In the genomic region with DNA sequence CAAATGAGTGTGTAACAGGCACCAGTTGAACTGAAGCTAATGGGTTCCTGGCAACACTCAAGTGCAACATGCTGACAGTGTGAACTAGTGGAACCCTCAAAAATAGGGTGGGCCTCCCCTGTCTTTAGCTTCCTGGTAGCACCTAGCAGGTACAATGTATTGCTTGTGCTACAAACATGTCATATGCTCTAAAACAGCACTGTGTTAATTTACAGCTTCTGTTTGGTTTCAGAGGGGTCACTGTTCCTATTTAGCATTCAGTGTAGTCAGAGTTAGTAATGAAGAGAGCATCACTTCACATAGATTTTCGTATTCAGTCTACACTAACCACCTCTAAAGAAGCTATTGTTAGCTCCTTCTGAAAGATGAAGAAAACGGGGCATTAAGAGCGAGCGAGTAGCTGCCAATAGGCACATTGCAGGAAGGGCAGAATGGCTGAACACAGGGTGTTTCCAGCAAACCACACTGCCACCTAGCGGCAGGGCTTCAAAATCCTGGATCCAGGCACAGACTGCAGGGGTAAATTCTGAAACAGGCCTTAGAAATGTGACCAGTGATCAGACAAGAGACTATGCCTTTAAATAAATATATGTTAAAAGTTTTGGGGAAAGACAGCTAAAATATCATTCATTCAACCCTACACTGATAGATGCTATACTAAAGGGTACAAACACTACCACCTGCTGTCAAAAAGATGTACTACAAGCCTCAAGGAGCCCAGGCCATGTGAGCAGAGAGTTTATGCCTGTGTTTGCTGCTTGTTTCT, we compare ENCODE assay signal across 8 mouse cellular contexts. TPM values are rescaled to one million over a fixed set of nuclear protein-coding genes. Genes with fewer than 3 reads are reported as not detected.
A peak's percentile ranks its signal among the peaks of the same experiment; 100 is the strongest.
DNase-seq lines count a peak whose midpoint lies in the region; ATAC-seq and TF ChIP-seq lines count a peak whose summit lies in the region.

No protein-coding gene starts in this region.

- peak; percentile 70 for DNase-seq in R1 (ENCODE audit: low read depth, low spot score)
- DNase-seq in cerebellum, postnatal 25 days = peak; percentile 60 to 77
- peak; percentile 82 to 84 for DNase-seq in frontal cortex, postnatal 36 days (ENCODE audit: low spot score in 2 of 2)
- peak; percentile 86 for DNase-seq in hindbrain, postnatal 0 days (ENCODE audit: low spot score)
- peak; percentile 70 to 85 for DNase-seq in left cerebral cortex, adult 18-20 months (ENCODE audit: low spot score in 2 of 2)
- DNase-seq in right cerebral cortex, adult 18-20 months = peak; percentile 69
- peak; percentile 52 for DNase-seq in urinary bladder, adult 2 months (ENCODE audit: low spot score)

- ATAC-seq in hindbrain, postnatal 0 days = peak; percentile 88
- ATAC-seq in megakaryocyte, adult 5-6 weeks (ENCODE audit: poor library complexity, severe bottlenecking) = peak; percentile 47

- H3K9ac ChIP-seq in hindbrain, postnatal 0 days (replicated peaks; ENCODE audit: low read length) = no peak overlapping the region

- H3K36me3 ChIP-seq in hindbrain, postnatal 0 days (ENCODE audit: insufficient read depth, low read length) = no peaks in the 10 kb centered on the region

- no peak overlapping the region for H3K27ac ChIP-seq in hindbrain, postnatal 0 days

- no peaks in the 10 kb centered on the region for H3K9me3 ChIP-seq in hindbrain, postnatal 0 days (ENCODE audit: low read length)

- peak; percentile 90 for TF ChIP-seq CTCF in hindbrain, postnatal 0 days (IDR thresholded peaks at IDR 0.05; ENCODE audit: low read depth)

- H3K4me3 ChIP-seq in hindbrain, postnatal 0 days (ENCODE audit: low read length) = no peak overlapping the region

- no peaks in the 10 kb centered on the region for H3K4me1 ChIP-seq in hindbrain, postnatal 0 days (ENCODE audit: insufficient read depth, low read length)

- 9% methylated on average over 5 of the region's 5 CpGs for WGBS in hindbrain, postnatal 0 days

- no peaks in the 10 kb centered on the region for H3K27me3 ChIP-seq in hindbrain, postnatal 0 days (ENCODE audit: insufficient read depth, low read length)

- H3K4me2 ChIP-seq in hindbrain, postnatal 0 days (ENCODE audit: low read depth, low read length) = peak overlapping the region; percentile 16; the same call in 1 of the 2 replicates

RNA-seq across cellular contexts. Expression of a gene that starts 13.1 kb away (rescaled TPM):
- total RNA-seq in hindbrain, postnatal 0 days (2014; rRNA removed) = 0.26 and 0.40 TPM in 2 replicates
- polyA plus RNA-seq in hindbrain, postnatal 0 days (2015; fragmentation: Nextera tagmentation; extraction: Ambion mirVana) = 0.09 and 0.14 TPM in 2 replicates
- total RNA-seq in left cerebral cortex, adult 18-20 months (2021) = under 1 TPM; 0.42 to 0.72 TPM
- 40.5 and 46.2 TPM in 2 replicates for total RNA-seq in megakaryocyte, adult 5-6 weeks (2015)
- total RNA-seq in megakaryocyte, adult 5-6 weeks (2017) = 29.2 and 38.5 TPM in 2 replicates
- polyA plus RNA-seq in urinary bladder, adult 2 months (2012; rRNA removed) = 0.19 and 0.34 TPM in 2 replicates

RNA-seq across cellular contexts. Expression of a gene that starts 23.5 kb away (rescaled TPM):
- total RNA-seq in hindbrain, postnatal 0 days (2014; rRNA removed) = not detected in 2 replicates
- 0.18 TPM in 1 of 2 replicates, not detected in the other for polyA plus RNA-seq in hindbrain, postnatal 0 days (2015; fragmentation: Nextera tagmentation; extraction: Ambion mirVana)
- not detected for total RNA-seq in left cerebral cortex, adult 18-20 months (2021)
- 1.4 and 2.0 TPM in 2 replicates for total RNA-seq in megakaryocyte, adult 5-6 weeks (2015)
- 1.3 and 2.0 TPM in 2 replicates for total RNA-seq in megakaryocyte, adult 5-6 weeks (2017)
- 5.5 and 6.8 TPM in 2 replicates for polyA plus RNA-seq in urinary bladder, adult 2 months (2012; rRNA removed)

Comparison
In these comparisons a context has a peak if more than half of its experiments do, and no peak if none do; other contexts are left out.
1. RNA of a gene that starts 13.1 kb away (total RNA-seq): 29.2 to 46.2 TPM in megakaryocyte, adult 5-6 weeks; 0.42 to 0.72 TPM in left cerebral cortex, adult 18-20 months and 0.26 to 0.40 TPM in hindbrain, postnatal 0 days; every median in the first group is over 10 times any median in the second.
2. Peak in every context shown above with its lines, with median percentiles within 50 percentile points of each other: DNase-seq.